Mouse (Mus musculus) hindbrain, embryonic 14.5 days (tissue): ENCODE data around the gene Trmt11. TPM values are rescaled to one million over a fixed set of nuclear protein-coding genes. Genes with fewer than 3 reads are reported as not detected.

Experiments used
- ATAC-seq: fragments of 200-750 bp; cut with Nextera tagmentation; 2 replicates; pipeline ENCODE4 v1.8.0; 2017; ENCODE audit warnings: moderate number of reproducible peaks, mild to moderate bottlenecking, moderate TSS enrichment, moderate library complexity; ENCODE audit not compliant: low FRiP score
- DNase-seq: peaks from one replicate; pipeline ENCODE4 v3.0.0-alpha.2; 2015; ENCODE audit warnings: low spot score
- H3K27ac ChIP-seq: fragments of 300-500 bp; sonication (generic); 2 replicates; pipeline ENCODE4 v1.5.1; 2014; ENCODE audit warnings: mild to moderate bottlenecking, moderate library complexity
- H3K27me3 ChIP-seq: fragments of 300-500 bp; sonication (generic); 2 replicates; pipeline ENCODE4 v1.6.1; 2014; ENCODE audit warnings: mild to moderate bottlenecking, low read length, mixed read lengths; ENCODE audit not compliant: control insufficient read depth, insufficient read depth
- H3K36me3 ChIP-seq: fragments of 300-500 bp; sonication (generic); replicated peaks from 2 replicates; pipeline ENCODE4 v1.6.1; 2014; ENCODE audit not compliant: control insufficient read depth, insufficient read depth
- H3K4me1 ChIP-seq: fragments of 300-500 bp; sonication (generic); replicated peaks from 2 replicates; pipeline ENCODE4 v1.6.1; 2014; ENCODE audit warnings: antibody characterized with exemption, low read length, mixed read lengths; ENCODE audit not compliant: control insufficient read depth, insufficient read depth
- H3K4me2 ChIP-seq: fragments of 300-500 bp; sonication (generic); replicated peaks from 2 replicates; pipeline ENCODE4 v1.6.1; 2014; ENCODE audit warnings: mild to moderate bottlenecking, moderate library complexity
- H3K4me3 ChIP-seq: fragments of 300-500 bp; sonication (generic); replicated peaks from 2 replicates; pipeline ENCODE4 v1.5.1; 2014; ENCODE audit warnings: mild to moderate bottlenecking, low read length
- H3K9ac ChIP-seq: fragments of 300-500 bp; sonication (generic); 2 replicates; pipeline ENCODE4 v1.6.1; 2014
- H3K9me3 ChIP-seq: fragments of 300-500 bp; sonication (generic); 2 replicates; pipeline ENCODE4 v1.6.1; 2016; ENCODE audit warnings: low read length; ENCODE audit not compliant: control insufficient read depth
- WGBS: fragments of 180-500 bp; shearing (Covaris S2); extraction: QIAGEN DNeasy Blood & Tissue Kit; methylation state at CpG from one replicate; pipeline ENCODE4 v1.1.7; 2014; 5-methylcytosine and 5-hydroxymethylcytosine counted together
- polyA plus RNA-seq: library from polyadenylated mRNA; unstranded; fragments of >200 nt; fragmentation: Nextera tagmentation; extraction: Ambion mirVana; gene quantifications from 2 replicates; pipeline ENCODE4 v1.2.1, GENCODE M21; 2014

Gene Trmt11
- polyA plus RNA-seq, 1 experiment from 2014 or later: 20.0 TPM

- H3K27ac ChIP-seq: no peak overlapping the region
- 71% methylated on average over 5 of the region's 5 CpGs for WGBS
- DNase-seq (peak; percentile 35), ATAC-seq (no peak; the same call in 1 of the 2 replicates)
- H3K4me1 ChIP-seq: no peaks in the 10 kb centered on the region
- H3K9me3 ChIP-seq: no peaks in the 10 kb centered on the region
- H3K4me2 ChIP-seq: no peak overlapping the region
- H3K27me3 ChIP-seq: no peaks in the 10 kb centered on the region
- H3K9ac ChIP-seq: no peak overlapping the region
- no peaks in the 10 kb centered on the region for H3K36me3 ChIP-seq
- no peak overlapping the region for H3K4me3 ChIP-seq
Measured at GRCm38 (mm10) chr10:30624161-30625019, 23.8 kb upstream of the Trmt11 start.

GRCm38 (mm10) chr10:30622928-30623327 is 22.4 kb upstream of the Trmt11 start:
- H3K36me3 ChIP-seq: no peaks in the 10 kb centered on the region
- H3K4me3 ChIP-seq: no peak overlapping the region
- no peak overlapping the region for H3K27ac ChIP-seq
- DNase-seq: peak; percentile 34
- no peak for ATAC-seq
- H3K9me3 ChIP-seq: no peaks in the 10 kb centered on the region
- H3K4me2 ChIP-seq: no peak overlapping the region
- H3K4me1 ChIP-seq: no peaks in the 10 kb centered on the region
- no peaks in the 10 kb centered on the region for H3K27me3 ChIP-seq
- H3K9ac ChIP-seq: no peak overlapping the region

- DNase-seq (no peak), ATAC-seq (no peak)
- WGBS: 37% methylated on average over 3 of the region's 3 CpGs
- Histone ChIP-seq H3K4me3 (peak overlapping the region; percentile 50), H3K9me3 (no peaks in the 10 kb centered on the region), H3K27ac (peak overlapping the region; percentile 87), H3K9ac (peak overlapping the region; percentile 60), H3K27me3 (no peaks in the 10 kb centered on the region), H3K36me3 (no peaks in the 10 kb centered on the region), H3K4me1 (peaks cover 5% of the 10 kb centered on the region), H3K4me2 (peak overlapping the region; percentile 60)
Measured at GRCm38 (mm10) chr10:30618918-30619210, 18.3 kb upstream of the Trmt11 start.

GRCm38 (mm10) chr10:30618091-30618917 is 17.8 kb upstream of the Trmt11 start:
- Histone ChIP-seq H3K4me3 (peak overlapping the region; percentile 50), H3K27ac (peak overlapping the region; percentile 87), H3K27me3 (no peaks in the 10 kb centered on the region), H3K9me3 (no peaks in the 10 kb centered on the region), H3K4me1 (peaks cover 5% of the 10 kb centered on the region), H3K4me2 (peak overlapping the region; percentile 60), H3K36me3 (no peaks in the 10 kb centered on the region), H3K9ac (peak overlapping the region; percentile 60)
- WGBS: under 1% methylated on average over 49 of the region's 49 CpGs
- ATAC-seq (peak; percentile 100), DNase-seq (peak; percentile 99)

- Histone ChIP-seq H3K9ac (no peak overlapping the region), H3K4me2 (no peak overlapping the region), H3K4me1 (peaks cover 5% of the 10 kb centered on the region), H3K27me3 (no peaks in the 10 kb centered on the region), H3K4me3 (no peak overlapping the region), H3K36me3 (peaks cover 24% of the 10 kb centered on the region), H3K27ac (no peak overlapping the region), H3K9me3 (no peaks in the 10 kb centered on the region)
- DNase-seq (no peak), ATAC-seq (no peak)
- WGBS: 89% methylated on average over 4 of the region's 4 CpGs
Measured at GRCm38 (mm10) chr10:30613039-30613438, 12.5 kb upstream of the Trmt11 start.

- H3K27me3 ChIP-seq: no peaks in the 10 kb centered on the region
- H3K4me2 ChIP-seq: no peak overlapping the region
- H3K4me3 ChIP-seq: no peak overlapping the region
- DNase-seq (no peak), ATAC-seq (no peak)
- H3K9me3 ChIP-seq: no peaks in the 10 kb centered on the region
- H3K9ac ChIP-seq: no peak overlapping the region
- H3K27ac ChIP-seq: no peak overlapping the region
- H3K36me3 ChIP-seq: peaks cover 39% of the 10 kb centered on the region
- no peaks in the 10 kb centered on the region for H3K4me1 ChIP-seq
Measured at GRCm38 (mm10) chr10:30609614-30610013, 9.1 kb upstream of the Trmt11 start.

GRCm38 (mm10) chr10:30608109-30608508 is 7.6 kb upstream of the Trmt11 start:
- Histone ChIP-seq H3K9me3 (no peaks in the 10 kb centered on the region), H3K9ac (no peak overlapping the region), H3K27ac (no peak overlapping the region), H3K4me3 (no peak overlapping the region), H3K4me1 (no peaks in the 10 kb centered on the region), H3K27me3 (no peaks in the 10 kb centered on the region), H3K36me3 (peaks cover 38% of the 10 kb centered on the region), H3K4me2 (no peak overlapping the region)
- no peak for DNase-seq
- WGBS: 75% methylated on average over 2 of the region's 2 CpGs
- no peak for ATAC-seq

GRCm38 (mm10) chr10:30600094-30600534 is 435 bp downstream of the Trmt11 start:
- peak overlapping the region; percentile 70 for H3K9ac ChIP-seq
- H3K4me2 ChIP-seq: peak overlapping the region; percentile 59
- peaks cover 13% of the 10 kb centered on the region for H3K4me1 ChIP-seq
- H3K27ac ChIP-seq: peak overlapping the region; percentile 81
- peaks cover 16% of the 10 kb centered on the region for H3K36me3 ChIP-seq
- peak; percentile 82 for ATAC-seq
- H3K9me3 ChIP-seq: no peaks in the 10 kb centered on the region
- H3K27me3 ChIP-seq: no peaks in the 10 kb centered on the region
- H3K4me3 ChIP-seq: peak overlapping the region; percentile 61
- no peak for DNase-seq
- WGBS: 0% methylated on average over 25 of the region's 27 CpGs

- H3K9me3 ChIP-seq: no peaks in the 10 kb centered on the region
- no peak overlapping the region for H3K27ac ChIP-seq
- ATAC-seq (no peak), DNase-seq (peak; percentile 54)
- H3K4me2 ChIP-seq: no peak overlapping the region
- H3K36me3 ChIP-seq: peaks cover 58% of the 10 kb centered on the region
- no peak overlapping the region for H3K4me3 ChIP-seq
- 66% methylated on average over 5 of the region's 5 CpGs for WGBS
- no peaks in the 10 kb centered on the region for H3K27me3 ChIP-seq
- H3K4me1 ChIP-seq: no peaks in the 10 kb centered on the region
- H3K9ac ChIP-seq: no peak overlapping the region
Measured at GRCm38 (mm10) chr10:30587037-30587436, 13.5 kb downstream of the Trmt11 start.
